Mouse (Mus musculus): ENCODE data around the gene Aldh3a2.
A peak's percentile ranks its signal among the peaks of the same experiment; 100 is the strongest.

Aldh3a2 gene

DNA sequence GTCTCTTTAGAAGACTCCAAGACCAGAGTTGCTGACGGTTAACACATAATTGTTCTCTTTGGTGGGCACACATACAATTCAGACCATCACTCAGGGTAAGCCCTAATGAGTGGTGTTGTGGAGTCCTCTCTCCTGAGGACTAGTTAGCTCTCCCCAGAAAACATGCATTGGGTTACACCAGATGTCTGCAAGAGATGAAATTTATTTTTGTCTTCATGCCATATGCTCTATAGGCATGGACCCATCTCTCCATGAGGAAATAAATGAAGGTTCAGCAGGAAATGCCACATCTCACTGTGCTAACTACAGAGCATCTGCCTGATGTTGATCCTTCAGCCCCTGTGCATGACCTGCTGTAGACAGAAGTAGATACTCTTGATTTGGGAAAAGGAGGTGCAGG lies 45.3 kb downstream of the Aldh3a2 start:
- H3K27me3 ChIP-seq (ENCODE audit: insufficient read depth, low read length): peaks cover 5% of the 10 kb centered on the region; the same call in 1 of the 2 replicates
- no peaks in the 10 kb centered on the region for H3K36me3 ChIP-seq (ENCODE audit: insufficient read depth, low read length)
- TF ChIP-seq NANOG (IDR thresholded peaks at IDR 0.05; ENCODE audit: borderline replicate concordance, low read length) (no peak), CTCF (conservative IDR thresholded peaks at IDR 0.05; ENCODE audit: low read length) (no peak)
- H3K9me3 ChIP-seq (ENCODE audit: low read length): no peaks in the 10 kb centered on the region
- peaks cover 41% of the 10 kb centered on the region for H3K4me1 ChIP-seq (replicated peaks; ENCODE audit: low read depth, low read length)
- no peak overlapping the region for H3K4me3 ChIP-seq (replicated peaks; ENCODE audit: low read length)

DNA sequence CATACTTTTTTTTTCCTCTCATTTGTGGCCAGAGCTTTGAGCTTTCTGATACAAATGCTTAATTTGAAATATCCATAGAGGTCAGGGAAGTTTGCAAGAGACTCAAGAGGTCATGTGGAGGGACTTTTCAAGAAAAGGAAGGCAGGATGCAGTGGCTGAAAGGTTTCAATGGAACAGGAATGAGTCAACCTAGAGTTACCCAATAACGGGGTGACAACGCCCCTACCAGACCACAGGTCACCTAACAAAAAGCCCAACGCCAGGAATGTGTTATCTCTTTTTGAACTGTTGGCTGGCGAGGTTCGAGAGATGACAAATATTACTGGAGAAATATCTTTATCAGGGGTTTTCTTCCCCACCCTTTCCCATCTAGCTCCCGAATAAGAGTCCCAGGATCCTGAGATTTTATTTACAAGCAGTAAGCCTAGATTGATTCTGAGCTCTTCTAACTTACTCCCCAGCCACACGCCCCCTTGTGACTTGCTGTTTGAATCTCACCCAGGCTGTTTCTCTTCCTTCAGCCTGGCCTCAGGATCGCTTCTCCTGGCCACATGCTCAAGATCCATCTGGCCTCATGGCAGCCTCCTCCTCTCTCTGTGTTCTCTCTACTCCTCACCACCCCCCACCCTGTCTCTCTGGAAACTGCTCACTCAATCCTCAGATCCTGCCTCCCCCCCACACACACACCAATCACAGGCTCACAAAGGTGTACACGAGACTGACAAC lies 46.9 kb downstream of the Aldh3a2 start:
- H3K4me1 ChIP-seq (replicated peaks; ENCODE audit: low read depth, low read length): peaks cover 46% of the 10 kb centered on the region
- H3K36me3 ChIP-seq (ENCODE audit: insufficient read depth, low read length): no peaks in the 10 kb centered on the region
- H3K9me3 ChIP-seq (ENCODE audit: low read length): no peaks in the 10 kb centered on the region
- H3K4me3 ChIP-seq (replicated peaks; ENCODE audit: low read length): no peak overlapping the region
- H3K27me3 ChIP-seq (ENCODE audit: insufficient read depth, low read length): peaks cover 10% of the 10 kb centered on the region; the same call in 1 of the 2 replicates
- TF ChIP-seq NANOG (IDR thresholded peaks at IDR 0.05; ENCODE audit: borderline replicate concordance, low read length) (no peak), CTCF (conservative IDR thresholded peaks at IDR 0.05; ENCODE audit: low read length) (0 out of 2 replicates have a peak, but pooled peaks have one; percentile 8)

DNA sequence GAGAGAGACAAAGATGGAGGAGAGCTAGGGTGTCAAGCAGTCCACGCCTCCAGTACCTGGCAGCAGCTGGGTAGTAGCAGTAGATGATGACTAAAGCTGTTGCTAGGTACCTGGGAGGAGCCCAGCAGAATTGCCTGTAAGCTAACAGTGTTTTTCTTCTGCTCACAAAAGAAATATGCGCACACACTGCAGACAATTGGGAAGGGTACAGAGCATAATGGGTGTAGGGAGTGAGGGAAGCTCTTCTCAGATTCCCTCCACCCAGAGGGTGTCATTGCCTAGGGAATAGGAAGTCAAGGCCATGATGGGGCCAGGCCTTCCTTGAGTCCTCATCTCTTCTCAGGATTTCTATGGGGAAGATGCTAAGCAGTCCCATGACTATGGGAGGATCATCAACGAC lies 51.3 kb downstream of the Aldh3a2 start:
- TF ChIP-seq POU5F1 (IDR thresholded peaks at IDR 0.05; ENCODE audit: borderline replicate concordance, low read length) (no peak), CTCF (conservative IDR thresholded peaks at IDR 0.05; ENCODE audit: low read length) (no peak), NANOG (IDR thresholded peaks at IDR 0.05; ENCODE audit: borderline replicate concordance, low read length) (peak; percentile 53; the same call in 1 of the 2 replicates)
- H3K4me1 ChIP-seq (replicated peaks; ENCODE audit: low read depth, low read length): peaks cover 64% of the 10 kb centered on the region
- no peaks in the 10 kb centered on the region for H3K36me3 ChIP-seq (ENCODE audit: insufficient read depth, low read length)
- no peak overlapping the region for H3K4me3 ChIP-seq (replicated peaks; ENCODE audit: low read length)
- H3K27me3 ChIP-seq (ENCODE audit: insufficient read depth, low read length): peaks cover 51% of the 10 kb centered on the region
- H3K9me3 ChIP-seq (ENCODE audit: low read length): no peaks in the 10 kb centered on the region

DNA sequence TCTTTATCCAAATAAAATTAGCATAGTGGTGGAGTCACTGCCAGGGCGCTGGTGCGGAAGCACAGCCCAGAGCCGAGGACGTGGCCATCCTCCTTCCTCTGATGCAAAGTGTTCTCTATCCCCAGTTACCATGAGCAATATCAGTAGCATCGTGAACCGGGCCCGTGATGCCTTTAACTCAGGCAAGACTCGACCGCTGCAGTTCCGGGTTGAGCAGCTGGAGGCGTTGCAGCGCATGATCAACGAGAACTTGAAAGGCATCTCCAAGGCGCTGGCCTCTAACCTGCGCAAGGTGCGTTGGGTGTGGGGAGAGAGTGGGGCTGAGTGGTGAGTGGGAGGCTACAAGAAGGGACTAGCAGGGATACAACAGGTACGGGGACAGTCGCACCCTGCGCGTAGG lies 55.2 kb downstream of the Aldh3a2 start:
- Histone ChIP-seq H3K4me3 (replicated peaks; ENCODE audit: low read length) (no peak overlapping the region), H3K36me3 (ENCODE audit: insufficient read depth, low read length) (no peaks in the 10 kb centered on the region), H3K27me3 (ENCODE audit: insufficient read depth, low read length) (peaks cover 77% of the 10 kb centered on the region), H3K9me3 (ENCODE audit: low read length) (no peaks in the 10 kb centered on the region), H3K4me1 (replicated peaks; ENCODE audit: low read depth, low read length) (peaks cover 56% of the 10 kb centered on the region)
- TF ChIP-seq CTCF (conservative IDR thresholded peaks at IDR 0.05; ENCODE audit: low read length): peak; percentile 45
- no peak for TF ChIP-seq NANOG (IDR thresholded peaks at IDR 0.05; ENCODE audit: borderline replicate concordance, low read length)

DNA sequence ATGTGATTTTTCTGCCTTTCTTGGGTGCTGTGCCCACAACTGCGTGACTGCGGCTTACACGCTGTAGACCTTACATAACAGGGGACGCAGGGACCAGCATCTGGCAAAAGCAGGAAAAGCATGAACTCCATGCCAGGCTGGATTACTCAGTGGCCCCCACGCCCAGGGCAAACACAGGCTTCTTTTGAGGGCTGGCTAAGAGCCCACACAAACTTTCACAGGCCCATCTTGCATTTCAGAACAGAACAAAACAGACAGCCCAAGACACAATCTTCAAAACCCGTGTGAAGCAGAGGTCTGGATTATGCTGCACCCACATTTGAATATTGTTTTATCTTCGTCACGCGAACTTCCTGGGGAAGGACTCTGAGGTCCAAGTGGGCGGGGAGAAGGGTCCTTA lies 58.9 kb downstream of the Aldh3a2 start:
- Histone ChIP-seq H3K27me3 (ENCODE audit: insufficient read depth, low read length) (peaks cover 52% of the 10 kb centered on the region), H3K4me3 (replicated peaks; ENCODE audit: low read length) (no peak overlapping the region), H3K4me1 (replicated peaks; ENCODE audit: low read depth, low read length) (peaks cover 19% of the 10 kb centered on the region), H3K9me3 (ENCODE audit: low read length) (no peaks in the 10 kb centered on the region), H3K36me3 (ENCODE audit: insufficient read depth, low read length) (no peaks in the 10 kb centered on the region)
- TF ChIP-seq CTCF (conservative IDR thresholded peaks at IDR 0.05; ENCODE audit: low read length) (no peak), NANOG (IDR thresholded peaks at IDR 0.05; ENCODE audit: borderline replicate concordance, low read length) (no peak), POU5F1 (IDR thresholded peaks at IDR 0.05; ENCODE audit: borderline replicate concordance, low read length) (no peak)

DNA sequence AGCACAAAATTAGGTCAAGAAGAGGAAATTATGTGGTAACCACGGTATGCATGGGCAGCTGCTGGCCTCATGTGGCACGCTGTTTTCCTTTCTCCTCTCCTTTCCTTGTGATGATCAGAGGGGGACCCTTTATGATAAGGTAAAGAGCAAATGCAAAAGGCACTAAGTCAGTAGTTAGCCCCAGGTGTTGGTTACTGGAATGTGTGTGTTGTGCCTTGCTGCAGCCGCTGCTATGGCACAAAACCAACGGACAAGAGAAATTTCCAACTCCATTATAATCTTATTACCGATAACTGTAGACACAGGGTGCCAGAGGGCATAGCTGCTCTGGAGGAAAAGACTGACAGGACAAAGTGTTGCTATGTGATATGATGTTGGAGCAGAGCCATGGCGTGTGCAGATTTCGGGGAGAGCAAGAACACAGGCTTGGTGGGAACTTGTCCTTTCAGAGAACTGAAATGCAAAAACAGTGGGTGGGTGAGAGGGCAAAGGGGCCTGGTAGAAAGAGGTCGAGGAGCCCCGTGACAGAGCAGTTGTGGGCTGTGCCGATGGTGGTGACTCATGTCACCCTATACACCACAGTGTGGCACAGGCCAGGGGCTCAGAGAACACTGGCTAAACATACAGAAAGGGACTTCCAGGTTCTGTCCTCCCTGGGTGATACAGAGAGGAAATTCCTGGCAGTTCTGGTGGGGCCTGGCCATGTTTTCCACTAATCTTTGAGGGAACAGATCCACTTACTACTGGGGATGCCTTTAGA lies 59.6 kb downstream of the Aldh3a2 start, which contains the start of gene Aldh3a1:
TSS of gene Aldh3a1 (plus strand) at position 51 of the 760 bp plus-strand sequence.
- Histone ChIP-seq H3K4me3 (replicated peaks; ENCODE audit: low read length) (no peak within 1 kb of the TSS), H3K9me3 (ENCODE audit: low read length) (no peaks in the 10 kb centered on the region), H3K4me1 (replicated peaks; ENCODE audit: low read depth, low read length) (peaks cover 12% of the 10 kb centered on the region), H3K27me3 (ENCODE audit: insufficient read depth, low read length) (peaks cover 45% of the 10 kb centered on the region), H3K36me3 (ENCODE audit: insufficient read depth, low read length) (no peaks in the 10 kb centered on the region)
- TF ChIP-seq POU5F1 (IDR thresholded peaks at IDR 0.05; ENCODE audit: borderline replicate concordance, low read length): no peak

DNA sequence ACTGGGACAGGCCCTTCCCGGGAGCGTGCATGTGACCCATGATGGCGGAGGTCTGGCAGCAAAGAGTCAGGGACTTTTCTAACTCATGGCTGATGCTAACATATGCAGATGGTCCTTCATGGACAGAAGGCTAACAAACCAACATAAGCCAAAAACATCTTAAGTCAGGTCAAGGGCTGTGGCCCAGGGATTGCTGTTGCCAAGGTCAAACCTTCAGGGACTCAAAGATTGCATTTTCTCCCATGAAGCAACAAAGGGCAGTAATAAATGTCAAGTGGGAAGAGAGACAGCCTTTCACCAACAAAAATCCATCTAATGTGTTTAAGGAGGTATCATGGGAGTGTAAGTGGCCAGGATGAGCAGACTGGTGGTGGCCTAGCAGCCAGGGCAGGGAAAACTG lies 61.1 kb downstream of the Aldh3a2 start:
- TF ChIP-seq POU5F1 (IDR thresholded peaks at IDR 0.05; ENCODE audit: borderline replicate concordance, low read length) (no peak), NANOG (IDR thresholded peaks at IDR 0.05; ENCODE audit: borderline replicate concordance, low read length) (no peak), CTCF (conservative IDR thresholded peaks at IDR 0.05; ENCODE audit: low read length) (no peak)
- H3K9me3 ChIP-seq (ENCODE audit: low read length): no peaks in the 10 kb centered on the region
- no peaks in the 10 kb centered on the region for H3K36me3 ChIP-seq (ENCODE audit: insufficient read depth, low read length)

DNA sequence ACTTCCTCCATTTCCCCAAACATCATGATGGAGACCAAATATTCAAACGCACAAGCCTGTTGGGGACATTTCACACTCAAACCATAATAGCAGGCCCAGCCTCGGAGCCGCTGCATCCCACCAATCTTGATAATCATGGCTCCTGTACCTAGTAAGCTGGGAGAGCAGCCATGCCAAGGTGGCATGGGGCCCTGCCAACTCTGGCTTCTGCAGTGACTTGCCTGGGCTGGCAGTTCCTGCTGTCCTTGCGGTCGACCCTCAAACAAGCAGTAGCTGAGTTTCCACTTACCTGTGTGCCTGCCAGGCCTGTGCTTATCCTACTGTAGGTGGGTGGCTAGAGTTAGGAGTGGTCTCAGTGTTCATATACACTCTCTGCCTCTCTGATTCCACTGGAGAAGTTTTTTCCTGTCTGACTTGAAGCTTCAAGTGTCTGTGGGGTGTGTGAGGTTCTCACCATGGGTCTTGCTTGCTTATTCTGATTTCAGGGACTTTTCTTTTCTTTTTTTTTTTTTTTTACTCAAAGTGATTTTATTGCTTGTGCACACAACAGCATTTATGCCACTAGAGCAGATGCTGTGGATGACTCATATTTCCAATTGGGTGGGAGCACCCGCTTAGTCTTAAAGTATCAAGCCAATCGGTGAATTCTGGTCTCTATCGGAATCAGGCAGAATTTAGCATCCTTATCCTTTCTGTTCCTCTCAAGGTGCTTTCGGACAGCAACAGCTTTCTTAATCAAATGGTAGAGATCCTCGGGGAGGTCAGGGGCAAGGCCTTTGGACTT lies 61.9 kb downstream of the Aldh3a2 start:
- Histone ChIP-seq H3K4me3 (replicated peaks; ENCODE audit: low read length) (no peak overlapping the region), H3K36me3 (ENCODE audit: insufficient read depth, low read length) (no peaks in the 10 kb centered on the region), H3K9me3 (ENCODE audit: low read length) (no peaks in the 10 kb centered on the region), H3K4me1 (replicated peaks; ENCODE audit: low read depth, low read length) (no peaks in the 10 kb centered on the region; the same call in 1 of the 2 replicates), H3K27me3 (ENCODE audit: insufficient read depth, low read length) (peaks cover 25% of the 10 kb centered on the region)
- no peak for TF ChIP-seq CTCF (conservative IDR thresholded peaks at IDR 0.05; ENCODE audit: low read length)
- TF ChIP-seq NANOG (IDR thresholded peaks at IDR 0.05; ENCODE audit: borderline replicate concordance, low read length): no peak
- TF ChIP-seq POU5F1 (IDR thresholded peaks at IDR 0.05; ENCODE audit: borderline replicate concordance, low read length): no peak

More for the DNA sequence above, 61.1 kb downstream of the Aldh3a2 start:
- Histone ChIP-seq H3K27me3 (ENCODE audit: insufficient read depth, low read length) (peaks cover 31% of the 10 kb centered on the region), H3K4me1 (replicated peaks; ENCODE audit: low read depth, low read length) (no peaks in the 10 kb centered on the region; the same call in 1 of the 2 replicates), H3K4me3 (replicated peaks; ENCODE audit: low read length) (no peak overlapping the region)

Measured in E14TG2a.4 (cell line).